Mouse (Mus musculus) left cerebral cortex, postnatal 10 days (tissue): ENCODE measurements around the gene Hspa1l. TPM values are rescaled to one million over a fixed set of nuclear protein-coding genes. Genes with fewer than 3 reads are reported as not detected.
"Not testable (repeated sequence)": the region's sequence is repeated elsewhere in the genome, so short reads cannot be mapped to it uniquely, and the experiment has no call there.

Experiments used
- DNase-seq, 2 experiments: peaks; one replicate each; pipeline ENCODE4 v3.0.0; 2021 to 2022; ENCODE audit warnings: low spot score in 2 of 2, mixed read lengths in 1 of 2; ENCODE audit errors: extremely low spot score in 1 of 2
- intact Hi-C: fragments of 180-260 bp; cut with DNase I; formaldehyde crosslinking; loops from one replicate; pipeline ENCODE4 v1.15.1; 2025
- total RNA-seq, 2 experiments: library from RNA; stranded (reverse); gene quantifications; 2 replicates each; pipeline ENCODE4 v1.2.3; 2021

The Hspa1l gene
- total RNA-seq, 2 experiments from 2014 or later, result 0.20 TPM; not detected in 1

DNA sequence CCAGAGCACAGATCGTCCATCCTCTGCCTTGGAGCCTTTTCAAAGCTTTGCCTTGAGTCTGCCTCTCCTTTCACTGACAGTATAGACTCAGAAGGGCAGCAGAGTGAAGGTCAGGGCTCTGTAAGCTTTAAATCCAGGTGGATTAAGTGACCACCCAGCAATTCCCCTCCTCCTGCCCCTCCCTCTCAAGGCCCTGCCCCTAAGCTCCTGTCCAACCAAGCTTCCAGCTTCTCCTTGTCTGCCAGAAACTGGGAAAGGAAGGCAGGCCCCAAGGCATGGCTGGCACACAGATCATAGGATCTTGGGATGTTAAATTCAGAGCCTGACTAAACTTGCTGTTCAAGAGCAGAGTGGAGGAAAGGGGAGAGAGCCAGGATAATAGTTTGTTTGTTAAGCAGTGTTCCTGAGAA, 7.9 kb upstream of the Hspa1l start:
- intact Hi-C loops, result no loop called here

GRCm38 (mm10) chr17:34965627-34966026, 6.9 kb upstream of the Hspa1l start:
- DNase-seq, result no peak

More for the DNA sequence above, 7.9 kb upstream of the Hspa1l start:
- DNase-seq, result no peak

GRCm38 (mm10) chr17:34969822-34970221, 2.7 kb upstream of the Hspa1l start, which contains the start of gene Gm20481:
Gene Gm20481 (plus strand): TSS chr17:34969912.
- intact Hi-C loops, result not testable (repeated sequence)

More at GRCm38 (mm10) chr17:34965627-34966026, 6.9 kb upstream of the Hspa1l start:
- intact Hi-C loops, result no loop called here

GRCm38 (mm10) chr17:34970850-34971249, 1.7 kb upstream of the Hspa1l start:
- intact Hi-C loops, DNase-seq: not testable (repeated sequence)

More at GRCm38 (mm10) chr17:34969822-34970221, 2.7 kb upstream of the Hspa1l start, which contains the start of gene Gm20481:
- peak in 1 of 2 experiments; percentile 9 for DNase-seq

- DNase-seq, result not testable (repeated sequence)
These were observed 822 bp upstream of the Hspa1l start for GRCm38 (mm10) chr17:34971694-34972068.

DNA sequence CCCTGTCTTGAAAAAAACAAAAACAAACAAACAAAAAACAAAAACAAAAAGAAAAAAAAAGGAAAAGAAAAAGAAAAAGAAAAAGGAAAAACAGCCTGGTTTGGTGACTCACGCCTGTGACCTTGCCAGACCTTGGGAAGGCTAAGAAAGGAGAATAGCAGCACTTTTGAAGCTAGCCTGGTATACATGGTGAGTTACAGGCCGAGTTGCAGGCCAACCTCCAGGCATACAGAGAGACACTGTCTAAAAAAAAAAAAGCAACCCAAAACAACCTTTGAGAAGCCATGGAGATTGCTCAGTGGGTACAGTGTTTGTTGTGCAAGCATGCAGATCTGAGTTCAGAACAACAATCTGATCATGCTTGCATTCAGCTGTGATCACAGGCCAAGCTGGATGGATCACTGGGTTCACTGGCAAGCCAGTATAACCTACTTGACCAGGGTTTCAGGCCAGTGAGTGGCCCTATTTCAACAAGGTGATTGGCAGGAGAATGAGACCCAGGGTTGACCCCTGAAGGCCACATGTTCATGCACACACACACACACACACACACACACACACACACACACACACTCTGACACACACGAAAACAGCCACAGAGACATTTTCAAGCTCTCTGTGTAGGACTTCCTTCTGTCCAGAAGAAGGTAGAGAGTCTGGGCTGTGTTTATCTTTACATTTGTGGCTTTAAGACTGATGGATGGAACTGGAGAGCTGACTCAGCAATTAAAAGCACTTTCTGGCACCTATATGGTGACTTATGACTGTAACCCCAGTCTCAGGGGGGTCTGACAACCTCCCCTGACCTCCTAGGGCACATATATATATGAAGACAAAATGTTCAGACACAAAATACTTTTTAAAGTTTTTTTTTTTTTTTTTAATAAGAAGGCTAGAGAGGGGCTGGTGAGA, 3.3 kb downstream of the Hspa1l start:
- DNase-seq, result no peak
- intact Hi-C loops, result no loop called here

More at GRCm38 (mm10) chr17:34971694-34972068, 822 bp upstream of the Hspa1l start:
- intact Hi-C loops, result not testable (repeated sequence)

- intact Hi-C loops, result no loop called here
- DNase-seq, result no peak
These were observed 4.5 kb downstream of the Hspa1l start for GRCm38 (mm10) chr17:34977000-34977399.

- intact Hi-C loops, result no loop called here
- no peak for DNase-seq
These were observed 5.7 kb downstream of the Hspa1l start for GRCm38 (mm10) chr17:34978239-34978638.

GRCm38 (mm10) chr17:34979631-34980030, 7.1 kb downstream of the Hspa1l start:
- no peak for DNase-seq
- intact Hi-C loops, result no loop called here

GRCm38 (mm10) chr17:34980655-34981054, 8.2 kb downstream of the Hspa1l start:
- DNase-seq, result peak in 1 of 2 experiments; percentile 44
- intact Hi-C loops, result no loop called here

DNA sequence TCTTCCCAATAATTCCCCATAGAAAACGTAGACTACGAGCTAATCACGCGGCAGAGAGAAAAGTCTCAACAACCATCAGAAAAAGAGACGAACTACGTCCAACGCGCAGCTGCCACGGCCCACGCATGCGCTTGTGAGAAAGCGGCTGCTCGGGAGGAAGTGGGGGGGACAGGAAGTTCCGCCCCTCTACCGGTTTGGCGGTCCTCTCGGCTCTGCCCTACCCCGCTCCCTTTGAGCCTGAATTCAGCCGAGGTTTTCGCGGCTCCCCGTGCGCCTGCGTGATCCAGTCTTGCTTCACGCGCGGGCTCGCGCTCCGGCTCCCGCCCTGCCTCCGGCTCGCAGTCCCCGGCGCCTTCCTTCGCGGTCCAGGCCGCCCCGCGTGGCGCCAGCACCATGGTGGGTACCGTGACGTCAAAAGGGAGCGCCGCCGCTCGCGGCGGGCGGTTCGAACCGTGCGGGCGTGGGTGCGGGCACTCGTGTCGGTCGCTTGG, 9.2 kb downstream of the Hspa1l start, which contains the start of gene Lsm2:
Gene Lsm2 (plus strand): TSS at position 173 of the 491 bp plus-strand sequence.
- DNase-seq, result peak; percentile 88 to 94
- intact Hi-C loops, result no loop called here

- no peak for DNase-seq
- intact Hi-C loops, result no loop called here
These were observed 9.8 kb downstream of the Hspa1l start for GRCm38 (mm10) chr17:34982328-34982727.

DNA sequence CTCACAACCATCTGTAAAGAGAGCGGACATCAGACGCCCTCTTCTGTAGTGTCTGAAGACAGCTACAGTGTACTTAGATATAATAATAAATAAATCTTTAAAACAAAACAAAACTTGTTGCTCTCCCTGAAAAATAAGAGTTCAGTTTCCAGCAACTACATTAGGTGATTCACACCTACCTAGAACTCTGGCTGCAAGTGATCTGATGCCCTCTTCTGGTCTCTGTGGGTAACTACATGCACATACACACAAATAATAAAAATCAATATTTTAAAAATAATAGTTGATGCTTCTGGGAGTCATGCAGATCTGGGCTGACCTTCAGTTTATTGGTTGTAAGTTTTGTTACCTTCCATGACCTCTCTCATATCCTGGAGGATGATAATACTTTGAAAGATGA, 11.7 kb downstream of the Hspa1l start:
- no peak for DNase-seq
- intact Hi-C loops, result no loop called here

GRCm38 (mm10) chr17:34994751-34995150, 22.2 kb downstream of the Hspa1l start:
- intact Hi-C loops, result no loop called here
- DNase-seq, result no peak

- intact Hi-C loops, DNase-seq: not testable (repeated sequence)
These were observed 22.7 kb downstream of the Hspa1l start for GRCm38 (mm10) chr17:34995192-34995591.

GRCm38 (mm10) chr17:34995927-34996326, 23.4 kb downstream of the Hspa1l start:
- DNase-seq, intact Hi-C loops: not testable (repeated sequence)

DNA sequence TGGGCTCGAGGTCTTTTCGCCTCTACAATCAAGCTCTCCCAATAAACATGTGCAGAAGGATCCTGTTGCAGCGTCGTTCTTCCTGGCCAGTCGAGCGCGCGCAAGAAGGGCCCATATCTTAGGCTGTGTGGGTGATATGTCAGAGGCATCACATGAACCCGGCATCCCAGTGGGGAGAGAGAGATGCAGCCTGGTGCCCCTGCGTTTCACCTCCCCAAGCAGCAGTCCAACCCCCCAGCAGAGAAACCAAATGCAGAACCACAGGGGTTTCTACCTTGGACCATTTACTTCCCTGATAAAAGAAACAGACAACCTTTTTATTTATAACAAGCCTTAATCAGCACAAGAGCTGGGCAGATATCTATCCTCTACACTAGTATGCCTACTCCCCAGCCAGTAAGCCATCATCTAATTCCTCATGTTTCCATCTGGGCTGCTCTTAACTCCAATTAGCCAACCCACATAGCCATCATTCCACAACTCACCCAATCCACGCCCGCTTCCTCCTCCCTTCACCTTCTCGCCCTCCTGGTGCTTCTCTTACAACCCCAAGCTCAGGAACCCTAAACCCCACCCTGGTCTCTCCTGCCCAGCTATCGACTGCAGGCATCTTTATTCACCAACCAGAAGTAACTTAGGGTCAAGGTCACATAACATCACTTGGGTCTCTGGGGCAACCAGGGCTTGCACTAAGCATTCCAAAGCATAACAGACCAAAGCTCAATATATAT, 24.1 kb downstream of the Hspa1l start:
- intact Hi-C loops, result no loop called here
- DNase-seq, result no peak

DNA sequence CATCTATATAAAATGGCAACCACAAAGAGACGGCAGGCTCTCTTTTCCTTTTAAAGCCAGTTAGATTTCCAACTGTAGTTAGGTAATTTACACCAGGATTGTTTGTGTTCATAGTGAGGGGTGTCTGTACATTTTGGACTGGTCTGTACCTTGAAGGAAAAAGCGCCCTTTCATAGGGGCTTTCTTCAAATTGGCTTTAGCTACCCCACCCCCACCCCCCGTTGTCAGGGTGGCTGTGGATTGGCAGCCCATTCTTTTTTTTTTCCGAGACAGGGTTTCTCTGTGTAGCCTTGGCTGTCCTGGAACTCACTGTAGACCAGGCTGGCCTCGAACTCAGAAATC, 24.6 kb downstream of the Hspa1l start:
- no peak for DNase-seq
- intact Hi-C loops, result no loop called here
